Mouse (Mus musculus): ENCODE measurements around the gene Gpc5.
"Not testable (repeated sequence)": the region's sequence is repeated elsewhere in the genome, so short reads cannot be mapped to it uniquely, and the experiment has no call there.

The Gpc5 gene

DNA sequence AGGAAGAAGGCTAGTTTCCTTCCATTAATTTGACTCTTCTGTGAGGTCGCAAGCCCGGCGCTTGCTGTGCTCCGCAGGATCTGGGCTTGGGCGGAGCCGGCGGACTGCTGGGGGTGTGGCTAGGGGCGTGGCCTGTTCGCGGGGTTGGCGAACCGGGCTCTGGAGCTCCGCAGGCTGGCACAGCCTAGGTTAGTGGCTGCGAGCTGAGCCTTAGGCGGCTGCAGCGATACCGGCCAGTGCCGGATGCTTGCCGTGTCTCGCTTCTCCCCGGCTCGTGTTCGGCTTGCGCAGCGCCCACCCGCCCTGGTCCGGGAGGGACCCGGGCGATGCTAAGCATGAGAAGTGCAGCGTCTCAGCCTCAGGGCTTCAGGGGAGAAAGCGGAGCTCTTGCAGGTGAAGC is at the start of gene Gpc5:
TSS of gene Gpc5 (plus strand) at position 135 of the 400 bp plus-strand sequence.
- DNase-seq (ENCODE audit: low spot score), result no peak

DNA sequence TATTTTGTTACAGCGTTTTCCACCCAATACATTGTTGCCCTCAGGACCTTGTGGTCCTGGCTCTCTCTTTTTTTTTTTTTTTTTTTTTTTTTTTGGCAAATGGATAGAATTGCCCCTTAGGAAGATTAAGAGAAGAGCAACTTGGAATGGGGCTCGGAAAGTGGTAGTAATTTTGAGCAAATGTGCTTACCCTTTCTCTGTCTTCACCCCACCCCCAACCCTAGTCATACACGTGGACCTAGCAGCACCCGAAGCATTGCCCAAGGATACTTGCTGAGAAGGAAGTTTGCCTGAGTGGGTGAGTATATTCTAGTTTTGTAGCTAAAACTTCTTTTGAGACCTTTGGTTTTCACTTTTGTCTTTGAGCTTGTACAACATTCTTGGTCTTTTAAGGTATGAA is 49.4 kb upstream of the Gpc5 start:
- no peak for DNase-seq (ENCODE audit: low spot score)

DNA sequence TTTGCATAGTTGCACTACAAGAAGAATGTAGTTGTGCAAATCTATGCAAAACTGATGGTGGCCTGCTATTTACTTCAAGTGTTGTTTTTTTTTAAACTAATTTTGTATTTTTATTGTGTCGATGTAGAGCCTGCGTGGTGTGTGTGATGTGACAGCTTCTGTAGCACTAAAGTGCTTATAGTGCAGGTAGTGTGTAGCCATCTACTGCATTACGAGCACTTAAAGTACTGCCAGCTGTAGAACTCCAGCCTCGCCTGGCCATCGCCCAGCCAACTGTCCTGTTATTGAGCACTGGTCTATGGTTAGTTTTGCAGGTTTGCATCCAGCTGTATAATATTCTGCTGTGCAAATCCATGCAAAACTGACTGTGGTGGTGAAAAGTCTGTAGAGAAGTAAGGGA is 48.0 kb upstream of the Gpc5 start:
- DNase-seq (ENCODE audit: low spot score), result no peak

DNA sequence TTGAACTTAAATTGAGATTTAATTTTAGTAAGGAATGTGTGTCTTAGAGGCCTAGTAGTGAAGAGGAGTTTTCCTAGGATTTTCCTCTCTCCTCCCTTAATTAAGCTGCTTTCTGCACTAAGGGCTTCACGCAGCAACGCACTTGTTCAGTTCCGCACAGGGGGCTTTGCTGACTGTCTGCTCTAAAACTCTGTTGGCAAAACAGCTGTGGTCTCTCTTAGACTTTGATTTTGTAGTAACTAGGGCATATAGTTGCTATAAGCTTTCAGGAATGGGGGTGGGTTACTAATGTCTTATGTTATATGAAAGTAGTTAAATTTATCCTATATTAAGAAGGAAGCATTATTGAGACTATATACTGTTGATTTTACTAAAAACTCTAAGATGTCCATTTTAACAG is 46.3 kb upstream of the Gpc5 start:
- no peak for DNase-seq (ENCODE audit: low spot score)

DNA sequence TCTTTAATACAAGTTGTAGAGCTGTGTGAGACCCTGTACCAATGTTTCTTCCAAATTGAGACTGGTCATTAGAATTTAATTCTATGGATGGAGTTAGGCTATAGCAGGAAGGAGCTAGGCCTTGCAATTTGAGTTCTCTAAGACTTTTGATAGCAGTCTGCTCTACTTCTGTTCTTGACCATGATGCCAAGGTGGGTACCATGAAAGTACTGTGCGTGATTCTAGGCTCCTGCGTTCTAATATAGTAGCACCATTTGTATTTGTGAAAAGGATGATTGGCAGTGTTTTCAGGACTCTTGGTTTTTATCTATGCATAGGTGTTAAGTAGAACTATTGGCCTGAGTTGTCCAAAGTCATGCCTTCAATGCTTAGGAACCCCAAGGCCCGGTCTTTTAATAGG is 44.7 kb upstream of the Gpc5 start:
- no peak for DNase-seq (ENCODE audit: low spot score)

DNA sequence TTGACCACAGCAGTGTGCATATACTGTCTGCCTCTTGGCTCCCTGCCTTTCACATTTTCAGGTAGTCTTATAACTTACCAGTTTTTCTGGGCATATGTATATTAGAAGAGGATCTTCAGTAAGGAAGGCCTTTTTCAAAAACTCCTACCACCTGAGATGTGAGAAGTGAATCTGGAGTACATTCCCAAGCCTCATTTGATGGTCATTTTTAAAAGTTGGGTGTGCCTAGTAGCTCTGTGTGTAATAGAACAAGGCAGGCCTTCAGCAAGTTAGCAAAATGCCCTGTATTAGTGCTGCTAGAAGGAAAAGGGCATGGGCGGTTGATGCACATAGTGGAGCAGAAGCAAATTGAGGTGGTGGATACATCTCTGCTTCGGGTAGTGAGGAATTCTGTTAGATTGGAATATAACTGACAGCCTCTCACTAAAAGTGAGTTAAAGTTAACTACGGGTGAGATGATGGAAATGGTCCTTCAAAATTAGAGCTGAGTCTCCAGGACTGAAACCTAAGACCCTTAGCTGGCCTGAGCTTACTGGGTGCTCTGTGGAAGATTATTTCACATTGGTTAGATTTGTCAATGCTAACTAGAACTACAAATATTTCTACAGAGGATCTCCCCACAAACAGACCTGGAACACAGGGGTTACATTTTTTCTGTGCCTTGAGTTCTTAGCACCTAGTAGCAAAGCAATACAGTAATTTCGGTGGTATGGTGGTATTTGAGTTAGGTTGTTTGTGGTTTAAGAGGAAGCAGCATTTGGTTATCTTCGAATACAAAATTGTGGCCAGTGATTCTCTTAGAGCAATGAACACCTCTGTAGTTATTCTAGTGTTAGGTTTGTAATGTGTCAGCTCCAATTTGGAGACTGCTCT is 43.8 kb upstream of the Gpc5 start:
- no peak for DNase-seq (ENCODE audit: low spot score)

DNA sequence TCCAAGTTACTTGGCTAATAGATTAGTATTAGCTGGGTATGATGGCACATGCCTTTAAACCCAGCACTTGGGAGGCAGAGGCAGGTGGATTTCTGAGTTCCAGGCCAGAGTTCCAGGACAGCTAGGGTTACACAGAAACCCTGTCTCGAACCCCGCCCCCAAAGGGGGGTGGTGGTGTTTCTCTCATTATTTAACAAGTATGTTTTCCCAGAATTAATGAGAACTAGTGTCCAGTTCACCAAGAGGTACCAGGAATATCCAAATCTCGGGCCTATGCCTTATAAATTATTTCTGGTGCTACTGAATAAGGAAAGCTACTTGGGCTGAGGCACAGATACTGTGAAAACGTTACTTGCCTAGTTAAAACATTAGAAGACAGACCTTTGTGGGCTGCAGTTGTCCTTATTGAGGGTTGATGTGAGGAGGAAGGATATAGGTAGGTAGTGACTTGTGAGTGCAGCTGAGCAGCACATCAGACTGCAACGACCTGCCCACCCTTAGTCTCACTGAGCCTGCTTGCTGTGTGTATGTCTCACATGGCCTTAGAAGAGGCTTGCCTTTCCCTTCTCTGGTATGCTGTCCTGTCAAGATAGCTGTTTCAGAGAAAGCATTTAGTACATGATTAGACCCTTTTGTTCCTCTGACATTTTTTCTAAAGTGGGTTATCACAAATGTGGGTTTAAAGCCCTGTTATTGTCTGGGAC is 43.0 kb upstream of the Gpc5 start:
- no peak for DNase-seq (ENCODE audit: low spot score)

DNA sequence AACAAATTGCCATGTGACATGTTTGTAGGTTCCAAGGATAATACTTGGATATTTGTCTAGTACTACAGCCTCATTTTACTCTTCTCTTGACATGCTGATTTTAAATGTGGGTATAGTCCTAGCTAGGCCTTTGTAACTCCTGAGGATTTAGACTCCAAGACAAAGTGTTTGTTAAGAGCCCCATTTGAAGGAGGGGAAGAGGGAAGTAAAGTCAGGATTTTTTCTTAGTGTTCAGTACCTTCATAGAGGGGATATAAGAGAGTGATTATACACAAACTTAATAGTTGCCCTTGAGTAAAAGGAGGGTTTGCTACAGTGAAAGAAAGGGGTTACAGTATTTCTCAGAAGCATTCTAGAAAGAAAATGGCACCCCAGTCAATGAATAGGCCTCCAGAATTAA is 42.2 kb upstream of the Gpc5 start:
- no peak for DNase-seq (ENCODE audit: low spot score)

DNA sequence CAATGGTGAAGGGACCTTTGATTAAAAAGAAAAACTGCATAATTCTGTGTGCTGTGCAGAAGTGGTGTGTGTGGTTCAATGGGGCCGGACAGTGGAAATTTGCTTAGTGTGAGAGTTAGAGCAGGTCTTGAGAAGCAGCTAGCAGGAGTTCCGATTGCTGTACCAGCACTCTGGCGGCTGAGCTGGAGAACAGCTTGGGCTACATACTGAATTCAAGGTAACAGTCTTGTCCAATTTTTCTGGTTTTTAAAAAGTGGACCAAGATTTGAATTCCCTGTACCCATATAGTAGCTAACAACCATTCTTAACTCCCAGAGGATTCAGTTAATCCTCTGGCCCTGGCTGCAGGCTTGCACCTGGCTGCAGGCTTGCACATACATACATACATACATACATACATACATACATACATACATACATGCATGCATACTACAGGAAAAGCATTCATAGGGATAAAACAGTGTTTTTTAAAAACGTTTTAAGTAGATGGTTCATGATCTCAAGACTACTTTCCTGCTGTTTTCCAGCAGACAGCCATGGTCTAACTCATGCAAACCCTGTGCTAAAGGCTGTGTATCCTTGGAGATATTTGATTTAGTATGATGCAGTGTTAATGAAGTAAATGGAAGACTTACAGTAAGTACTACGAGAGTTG is 40.8 kb upstream of the Gpc5 start:
- DNase-seq (ENCODE audit: low spot score), result no peak

DNA sequence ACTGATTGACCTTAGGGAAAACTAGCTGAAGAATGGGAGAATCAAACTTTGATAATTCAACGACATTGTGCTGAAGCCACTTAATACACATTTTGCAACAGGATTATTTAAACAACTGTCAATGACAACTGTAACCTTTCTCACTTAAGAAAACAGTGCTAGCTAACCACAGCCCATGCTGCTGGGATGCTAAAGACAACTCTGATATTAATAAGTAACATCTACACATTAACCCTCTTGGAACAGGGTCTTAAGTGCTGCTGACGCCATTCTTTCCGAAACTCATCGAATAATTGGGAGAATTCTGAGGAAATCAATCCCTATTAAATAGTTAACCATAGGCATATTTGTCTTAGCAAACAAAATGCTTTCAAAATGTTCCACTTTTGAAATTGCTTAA is 39.6 kb upstream of the Gpc5 start:
- DNase-seq (ENCODE audit: low spot score), result no peak

DNA sequence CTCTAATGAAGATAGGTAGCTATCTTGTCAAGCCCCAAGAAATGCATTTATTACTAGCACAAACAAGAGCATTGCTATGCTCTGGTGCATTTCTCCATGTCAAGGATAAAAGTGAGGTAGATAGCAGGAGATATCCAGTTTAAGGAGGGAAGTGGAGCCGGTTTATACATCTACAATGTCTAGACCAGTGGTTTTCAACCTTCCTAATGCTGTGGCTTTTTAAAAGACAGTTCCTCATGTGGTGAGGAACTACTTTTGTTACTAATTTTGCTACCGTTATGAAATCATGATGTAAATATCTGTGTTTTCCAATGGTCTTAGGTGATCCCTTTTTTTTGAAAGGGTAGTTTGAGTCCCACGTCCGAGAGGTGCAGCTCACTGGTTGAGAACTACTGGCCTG is 37.8 kb upstream of the Gpc5 start:
- DNase-seq (ENCODE audit: low spot score), result no peak

DNA sequence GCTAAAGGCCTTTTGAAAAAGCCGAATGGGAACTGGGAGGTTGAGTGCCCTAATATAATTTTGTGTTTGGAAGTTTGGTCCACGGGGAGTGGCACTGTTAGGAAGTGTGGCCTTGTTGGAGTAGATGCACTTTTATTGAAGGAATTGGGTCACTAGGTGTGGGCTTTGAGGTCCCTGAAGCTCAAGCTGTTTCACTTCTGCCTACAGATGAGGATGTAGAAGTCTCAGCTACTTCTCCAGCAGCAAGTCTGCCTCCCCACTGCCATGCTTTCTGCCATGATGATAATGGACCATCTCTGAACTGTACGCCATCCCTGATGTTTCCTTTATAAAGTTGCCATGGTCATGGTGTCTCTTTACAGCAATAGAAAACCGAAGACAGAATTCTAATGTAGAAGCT is 34.5 kb upstream of the Gpc5 start:
- DNase-seq (ENCODE audit: low spot score), result no peak

DNA sequence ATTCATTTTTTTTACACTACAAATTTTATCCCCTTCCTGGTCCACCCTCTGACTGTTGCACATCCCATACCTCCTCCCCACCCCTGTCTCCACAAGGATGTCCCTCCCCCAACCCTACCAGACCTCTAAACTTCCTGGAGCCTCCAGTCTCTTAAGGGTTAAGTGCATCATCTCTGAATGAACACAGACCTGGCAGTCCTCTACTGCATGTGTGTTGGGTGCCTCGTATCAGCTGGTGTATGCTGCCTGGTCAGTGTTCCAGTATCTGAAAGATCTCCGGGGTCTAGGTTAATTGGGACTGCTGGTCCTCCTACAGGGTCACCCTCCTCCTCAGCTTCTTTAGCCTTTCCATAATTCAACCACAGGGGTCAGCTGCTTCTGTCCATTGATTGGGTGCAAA is 25.9 kb upstream of the Gpc5 start:
- DNase-seq (ENCODE audit: low spot score), result not testable (repeated sequence)

DNA sequence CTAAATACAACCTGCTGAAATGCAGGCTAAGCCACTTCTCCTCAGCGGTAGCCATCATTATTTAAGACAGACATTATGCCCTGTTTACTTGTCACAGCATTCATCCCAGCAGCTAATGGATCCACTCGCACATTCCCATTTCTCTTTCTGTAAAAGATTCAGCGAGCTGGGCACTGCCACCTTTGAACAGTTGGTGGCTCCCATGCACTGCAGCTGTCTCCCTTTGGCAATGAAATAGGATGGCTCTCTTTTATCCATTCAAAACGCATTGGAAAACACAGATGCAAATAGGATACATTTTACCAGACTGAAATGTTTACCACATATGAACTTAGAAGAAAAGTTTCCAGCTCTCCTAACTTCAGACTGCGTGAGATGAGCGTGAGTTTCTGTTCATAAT is 21.5 kb upstream of the Gpc5 start:
- no peak for DNase-seq (ENCODE audit: low spot score)

DNA sequence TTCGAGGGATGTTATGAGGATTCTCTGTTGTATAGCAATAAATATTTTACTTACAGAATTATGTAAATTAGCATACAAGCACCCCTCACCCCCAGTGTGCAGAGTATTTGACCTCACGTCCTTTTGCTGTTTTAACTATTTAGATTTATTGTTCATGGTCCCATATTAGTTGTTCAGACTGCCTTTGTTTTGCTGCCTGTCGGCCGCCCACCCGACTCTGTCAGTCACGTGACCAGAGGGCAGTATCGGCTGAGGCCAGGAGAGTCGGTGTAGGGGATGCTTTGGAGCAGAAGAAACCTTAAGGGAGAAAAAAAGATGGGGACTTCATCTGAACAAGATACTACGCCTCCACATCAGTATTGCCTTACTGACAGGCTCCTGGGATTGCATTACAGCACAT is 14.7 kb upstream of the Gpc5 start:
- DNase-seq (ENCODE audit: low spot score), result no peak

DNA sequence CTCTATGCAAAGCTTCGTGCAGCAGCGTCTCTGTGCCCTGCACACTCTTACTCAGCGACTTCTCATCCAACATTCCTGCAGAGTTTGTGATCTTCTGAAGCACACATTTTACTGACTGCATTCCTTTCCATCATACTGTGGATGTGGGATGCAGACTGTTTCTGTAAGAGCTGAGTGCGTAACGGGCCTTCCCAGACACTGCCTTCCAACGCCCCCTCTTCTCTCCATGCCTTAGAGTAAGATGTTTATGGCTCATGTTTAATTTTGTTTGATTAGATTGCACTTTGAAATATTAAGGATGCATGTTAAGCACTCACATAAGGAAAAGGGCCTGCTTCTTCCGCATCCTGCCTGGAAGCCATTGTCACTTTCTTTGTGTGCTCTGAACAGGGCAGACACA is 14.0 kb upstream of the Gpc5 start:
- no peak for DNase-seq (ENCODE audit: low spot score)

DNA sequence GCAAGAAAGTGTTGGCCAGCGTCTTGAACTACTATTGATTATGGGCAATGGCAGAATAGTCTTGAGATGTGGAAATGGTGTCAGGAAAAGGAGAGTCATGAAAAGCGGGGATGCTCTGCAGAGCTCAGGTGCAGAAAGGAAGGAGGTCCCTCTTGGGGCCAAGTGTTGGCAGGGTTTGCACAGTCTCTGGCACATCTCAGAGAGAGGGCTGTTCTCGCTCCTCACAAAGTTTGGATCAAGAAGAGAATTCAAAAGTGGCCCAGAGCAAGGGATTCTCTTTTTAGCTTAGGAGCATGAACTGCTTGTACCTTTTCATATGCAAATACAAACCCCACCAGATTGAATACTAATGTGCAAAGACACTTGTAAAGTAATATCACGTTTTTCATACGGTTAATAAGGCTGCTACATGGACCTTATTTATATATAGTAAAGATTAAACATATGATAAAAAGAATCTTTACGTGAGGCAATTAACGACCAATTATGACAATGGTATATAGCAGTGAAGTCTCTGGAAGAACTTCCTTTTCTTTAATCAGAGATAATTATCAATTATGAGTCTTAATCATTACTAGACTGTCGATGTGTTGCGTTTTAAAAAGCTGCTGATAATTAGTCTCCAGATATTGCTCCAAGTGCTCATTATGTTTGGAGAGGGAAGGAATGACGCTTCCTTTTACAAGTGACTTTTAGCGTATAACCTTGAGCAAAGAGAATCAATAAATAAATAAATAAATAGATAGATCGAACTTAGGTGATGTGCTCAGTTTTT is 10.1 kb upstream of the Gpc5 start:
- DNase-seq (ENCODE audit: low spot score), result no peak

DNA sequence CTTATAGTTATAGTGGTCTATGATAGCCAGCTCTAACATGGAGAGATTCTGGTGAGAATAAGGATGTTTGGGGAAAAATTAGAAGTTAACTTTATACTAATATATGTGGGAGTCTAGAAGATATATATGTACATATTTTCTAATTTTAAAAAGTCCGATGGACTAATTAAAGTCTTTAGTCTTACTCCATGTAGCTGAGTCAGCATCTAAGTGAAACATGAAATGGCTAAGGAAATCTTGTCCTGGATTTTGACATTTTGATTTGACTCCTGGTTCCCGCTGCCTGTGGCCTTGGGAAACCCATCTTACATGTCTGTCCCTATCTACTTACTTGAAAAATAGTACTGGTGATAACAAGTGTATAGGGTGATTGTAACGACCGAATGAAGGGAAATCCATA is 1.5 kb upstream of the Gpc5 start:
- DNase-seq (ENCODE audit: low spot score), result no peak

DNA sequence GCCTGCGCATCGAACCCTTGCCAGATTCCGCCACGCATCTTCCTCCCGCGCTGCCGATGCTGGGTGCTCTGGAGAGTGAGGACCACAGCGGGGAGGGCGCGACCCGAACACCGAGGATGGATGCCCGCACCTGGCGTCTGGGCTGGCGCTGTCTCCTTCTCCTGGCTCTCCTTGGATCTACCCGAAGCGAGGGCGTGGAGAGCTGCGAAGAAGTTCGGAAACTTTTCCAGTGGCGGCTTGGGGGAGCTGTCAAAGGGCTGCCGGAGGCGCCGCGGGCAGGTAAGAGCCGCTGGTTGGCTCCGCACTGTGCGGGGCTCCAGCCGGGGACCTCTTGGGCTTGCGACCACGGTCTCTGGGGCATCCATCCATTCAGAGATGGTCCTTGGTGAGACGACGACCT is 495 bp downstream of the Gpc5 start:
- DNase-seq (ENCODE audit: low spot score), result no peak

DNA sequence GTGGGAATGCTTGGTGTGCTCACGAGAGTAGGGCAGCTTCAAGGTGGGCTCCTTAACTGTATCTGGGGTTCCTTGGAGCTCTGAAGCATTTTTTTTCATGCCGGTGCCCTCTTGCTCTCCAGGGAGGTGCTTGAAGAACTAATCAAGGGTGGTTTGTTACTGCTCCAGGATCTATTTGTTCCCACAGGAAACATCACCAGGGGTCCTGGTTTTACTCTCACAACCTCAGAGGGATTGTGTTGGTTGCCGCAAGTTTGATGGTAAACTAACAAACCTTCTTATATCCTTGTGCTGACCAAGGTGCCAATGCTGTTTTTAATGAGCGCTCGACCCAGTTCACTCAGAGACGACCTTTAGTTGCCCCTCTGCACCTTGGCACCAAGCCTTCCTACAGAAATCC is 937 bp downstream of the Gpc5 start:
- no peak for DNase-seq (ENCODE audit: low spot score)

DNA sequence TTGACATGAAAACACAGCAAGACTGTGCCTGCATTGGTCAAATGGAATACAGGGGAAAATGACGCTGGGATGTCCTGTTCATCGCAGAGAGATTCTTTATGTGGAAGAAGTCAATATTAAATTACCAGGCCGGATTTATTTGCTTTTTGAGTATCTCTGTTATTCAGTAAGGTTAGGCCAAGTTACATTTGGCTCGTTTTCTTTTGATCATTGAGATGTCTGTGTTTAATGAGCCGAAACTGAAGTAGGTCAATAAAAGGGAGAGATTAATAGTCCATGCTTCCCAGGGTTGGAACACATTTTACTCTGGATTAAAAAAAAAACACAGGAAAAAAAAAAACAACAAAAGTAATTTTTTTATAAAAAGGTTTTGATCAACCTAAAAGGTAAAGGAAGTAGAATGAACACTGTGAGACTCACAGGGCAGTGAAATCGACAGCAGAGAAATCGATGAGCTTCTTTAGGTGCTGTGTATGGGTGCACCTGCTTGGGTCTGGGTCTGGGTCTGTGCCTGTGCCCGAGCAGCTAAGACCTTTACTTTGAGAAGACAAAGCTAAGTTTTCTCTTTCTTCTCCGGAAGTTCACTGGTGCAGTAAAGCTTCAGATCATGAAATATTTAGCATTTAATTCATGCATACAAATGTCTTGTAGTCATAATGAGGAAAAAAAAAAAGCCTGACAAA is 8.7 kb downstream of the Gpc5 start:
- DNase-seq (ENCODE audit: low spot score), result no peak

DNA sequence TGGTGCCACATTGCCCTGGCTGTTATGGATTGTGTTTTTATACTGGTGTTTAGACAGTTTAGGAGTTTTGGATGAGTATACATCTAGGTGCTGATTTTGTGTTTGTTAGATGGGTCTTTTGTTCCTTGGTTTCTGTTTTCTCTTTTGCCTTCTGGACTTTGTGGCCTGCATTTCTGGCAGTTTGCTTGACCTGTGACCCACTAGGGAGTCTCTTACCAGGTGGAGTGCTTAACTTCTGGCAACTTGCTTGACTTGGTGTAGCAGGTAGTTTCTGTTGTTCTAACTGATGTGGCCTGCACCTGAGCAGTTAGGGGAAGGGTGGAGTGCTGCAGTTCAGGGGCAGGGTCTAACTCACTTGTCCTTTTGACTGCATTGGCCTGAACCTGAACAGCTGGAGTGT is 14.3 kb downstream of the Gpc5 start:
- no peak for DNase-seq (ENCODE audit: low spot score)

Data from MN1 (cell line).